Mouse (Mus musculus): ENCODE data around the gene H2-Q7.
"Not testable (repeated sequence)": the region's sequence is repeated elsewhere in the genome, so short reads cannot be mapped to it uniquely, and the experiment has no call there.

The H2-Q7 gene

GRCm38 (mm10) chr17:35438885-35439284, at the start of gene H2-Q7:
H2-Q7 (plus strand) TSS chr17:35439155.
- peak; percentile 63 for DNase-seq

GRCm38 (mm10) chr17:35389796-35390195, 49.2 kb upstream of the H2-Q7 start:
- DNase-seq: peak; percentile 32

DNA sequence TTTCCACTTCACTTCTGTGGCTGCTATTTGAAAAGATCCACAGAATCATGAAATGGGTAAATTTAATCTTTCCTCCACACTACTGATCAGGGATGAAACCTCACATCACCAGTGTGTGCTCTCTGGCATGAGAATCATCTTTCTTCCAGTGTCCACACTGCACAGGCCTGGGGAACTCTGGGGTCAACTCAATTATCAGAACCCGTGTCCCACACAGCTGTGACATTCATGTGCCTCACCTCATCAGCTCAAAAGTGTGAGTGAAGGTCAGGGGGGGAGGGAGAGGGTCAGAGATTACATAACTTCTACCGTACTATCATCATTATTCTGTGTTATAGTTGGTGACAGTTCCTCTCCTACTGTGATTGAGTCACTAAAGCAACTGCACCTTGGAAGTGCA, 46.3 kb upstream of the H2-Q7 start:
- DNase-seq: not testable (repeated sequence)

- not testable (repeated sequence) for DNase-seq
Observed at GRCm38 (mm10) chr17:35393864-35394800, 44.8 kb upstream of the H2-Q7 start.

GRCm38 (mm10) chr17:35396956-35397355, 42.0 kb upstream of the H2-Q7 start:
- not testable (repeated sequence) for DNase-seq

GRCm38 (mm10) chr17:35413057-35413456, 25.9 kb upstream of the H2-Q7 start:
- DNase-seq: not testable (repeated sequence)

DNA sequence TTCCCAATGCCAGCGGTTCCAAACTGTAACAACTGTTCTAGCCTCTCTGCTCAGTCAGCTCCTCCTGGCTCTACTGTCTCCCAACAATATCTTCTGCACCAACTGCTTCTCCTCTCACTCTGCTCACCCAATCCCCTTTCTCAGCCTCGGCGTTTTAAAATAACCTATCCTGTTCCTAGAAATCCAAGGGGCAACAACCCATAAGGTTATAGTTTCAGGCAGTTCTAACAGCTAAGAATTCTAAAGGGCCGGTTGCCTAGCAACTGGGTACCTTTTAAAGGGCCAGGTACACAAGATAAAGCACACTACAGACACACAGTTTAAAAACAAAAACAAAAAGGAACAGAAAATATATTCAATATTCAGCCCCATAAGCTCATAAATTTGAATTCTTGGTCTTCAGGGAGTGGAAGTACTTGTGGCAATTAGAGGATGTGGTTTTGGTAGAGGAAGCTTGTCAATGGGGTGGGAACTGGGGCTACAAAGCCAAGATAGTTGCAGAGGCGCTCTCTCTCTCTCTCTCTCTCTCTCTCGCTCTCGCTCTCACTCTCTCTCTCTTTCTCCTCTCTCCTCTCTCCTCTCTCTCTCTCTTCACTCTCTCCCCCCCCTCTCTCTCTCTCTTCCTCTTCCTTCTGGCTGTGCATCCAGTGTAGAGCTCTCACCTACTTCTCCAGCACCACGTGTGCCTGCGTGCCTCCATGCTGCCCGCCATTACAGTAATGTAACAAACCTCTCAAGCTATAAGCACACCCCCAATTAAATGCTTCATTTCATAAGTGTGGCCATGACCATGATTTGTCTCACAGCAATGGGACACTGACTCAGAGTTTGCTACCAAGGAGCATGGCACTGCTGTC, 23.5 kb upstream of the H2-Q7 start:
- not testable (repeated sequence) for DNase-seq

DNA sequence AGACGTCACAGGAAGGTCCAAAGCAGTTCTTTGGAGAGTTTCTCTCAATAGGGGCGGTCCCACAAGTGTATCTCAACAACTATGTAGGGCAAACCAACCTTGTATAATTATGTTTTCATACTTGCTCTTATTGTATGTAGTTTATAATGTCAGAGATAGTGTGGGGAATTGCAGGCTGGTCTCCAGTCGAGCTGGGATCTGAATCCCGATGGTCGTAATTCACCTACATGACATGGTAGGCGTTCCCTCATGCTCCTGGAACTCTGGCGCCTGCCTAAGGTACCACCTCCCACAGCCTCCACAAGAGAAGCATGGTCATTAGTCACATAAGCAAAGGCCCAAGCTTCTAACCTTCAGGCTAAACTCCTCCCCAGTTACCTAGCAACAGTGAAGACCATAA, 20.2 kb upstream of the H2-Q7 start:
- DNase-seq: no peak

DNA sequence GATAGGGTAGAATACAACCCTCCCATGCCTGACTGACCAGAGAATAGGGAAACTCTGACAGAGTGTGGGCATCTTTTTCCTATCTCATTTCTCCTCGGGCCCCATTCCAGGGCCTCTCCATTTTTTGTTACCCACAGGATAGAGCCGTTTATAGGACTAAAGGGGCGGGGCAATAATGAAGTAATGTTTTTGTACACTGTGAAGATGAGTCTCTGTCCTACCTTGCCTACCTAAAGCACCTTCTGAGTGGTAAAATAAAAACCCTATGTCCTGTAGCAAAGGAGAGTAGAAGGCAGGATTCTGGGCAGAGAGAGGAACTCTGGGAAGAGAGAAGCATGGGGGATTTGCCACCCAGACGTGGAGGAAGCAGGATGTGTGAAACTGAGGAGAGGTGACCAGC, 19.4 kb upstream of the H2-Q7 start:
- not testable (repeated sequence) for DNase-seq

DNA sequence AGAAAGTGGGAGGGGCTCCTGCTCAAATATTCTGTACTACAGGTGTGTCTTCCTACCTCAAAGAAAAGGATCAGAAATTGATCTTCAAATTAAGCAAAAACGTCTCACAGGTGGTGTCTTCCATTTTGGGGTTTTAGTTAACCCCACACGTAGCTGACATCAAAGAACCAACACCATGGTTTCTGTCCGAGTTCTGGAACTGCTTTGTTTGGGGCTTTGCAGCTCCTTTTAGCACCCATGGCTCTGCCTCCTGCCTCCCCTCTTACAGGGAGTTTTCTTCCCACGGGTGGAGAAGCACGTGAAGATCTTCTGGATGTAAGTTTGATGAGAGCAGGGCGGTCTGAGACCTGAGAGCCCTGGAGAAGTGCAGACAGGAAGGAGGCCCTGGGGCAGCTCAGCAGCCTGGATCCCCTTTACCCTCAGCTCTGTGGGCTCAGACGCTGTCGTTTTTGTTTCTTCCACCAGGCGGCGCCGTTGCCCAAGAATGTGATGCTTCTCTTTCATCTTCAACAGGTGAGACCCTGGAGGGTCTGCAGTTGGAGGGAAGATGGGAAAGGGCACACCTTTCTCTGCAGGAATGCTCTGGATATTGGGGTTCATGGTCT, 18.6 kb upstream of the H2-Q7 start:
- peak; percentile 12 for DNase-seq

GRCm38 (mm10) chr17:35421331-35421730, 17.6 kb upstream of the H2-Q7 start:
- DNase-seq: not testable (repeated sequence)

- DNase-seq: not testable (repeated sequence)
Observed at GRCm38 (mm10) chr17:35422360-35422759, 16.6 kb upstream of the H2-Q7 start.

GRCm38 (mm10) chr17:35423131-35423810, 15.7 kb upstream of the H2-Q7 start:
- not testable (repeated sequence) for DNase-seq

GRCm38 (mm10) chr17:35424106-35424505, 14.8 kb upstream of the H2-Q7 start:
- not testable (repeated sequence) for DNase-seq

DNA sequence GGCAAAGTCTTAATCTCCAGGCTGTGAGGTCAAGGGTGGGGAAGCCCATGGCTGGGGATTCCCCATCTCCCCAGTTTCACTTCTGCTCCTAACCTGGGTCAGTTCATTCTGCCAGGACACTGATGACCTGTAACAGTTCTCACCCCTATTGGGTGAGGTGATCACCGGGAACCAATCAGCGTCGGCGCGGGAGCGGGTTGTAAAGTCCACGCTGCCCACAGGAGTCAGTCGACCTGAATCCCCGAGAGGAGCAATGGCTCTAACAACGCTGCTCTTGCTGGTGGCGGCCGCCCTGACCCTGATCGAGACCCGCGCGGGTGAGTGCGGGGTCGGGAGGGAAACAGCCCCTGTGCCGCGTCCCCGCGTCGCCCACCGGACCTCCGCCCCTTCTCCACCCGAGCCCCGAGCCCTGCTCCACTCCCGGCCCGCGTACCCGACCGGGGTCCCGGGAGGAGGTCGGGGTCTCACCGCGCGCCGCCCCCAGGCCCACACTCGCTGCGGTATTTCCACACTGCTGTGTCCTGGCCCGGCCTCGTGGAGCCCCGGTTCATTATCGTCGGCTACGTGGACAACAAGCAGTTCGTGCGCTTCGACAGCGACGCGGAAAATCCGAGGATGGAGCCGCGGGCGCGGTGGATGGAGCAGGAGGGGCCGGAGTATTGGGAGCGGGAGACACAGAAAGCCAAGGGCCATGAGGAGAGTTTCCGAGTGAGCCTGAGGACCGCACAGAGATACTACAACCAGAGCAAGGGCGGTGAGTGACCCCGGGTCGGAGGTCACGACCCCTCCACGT, 14.1 kb upstream of the H2-Q7 start, which contains the start of gene H2-Q6:
TSS of gene H2-Q6 (plus strand) at position 227 of the 793 bp plus-strand sequence.
- DNase-seq: peak; percentile 24

- not testable (repeated sequence) for DNase-seq
Observed at GRCm38 (mm10) chr17:35425474-35425873, 13.5 kb upstream of the H2-Q7 start.

GRCm38 (mm10) chr17:35428883-35429282, 10.1 kb upstream of the H2-Q7 start:
- not testable (repeated sequence) for DNase-seq

DNA sequence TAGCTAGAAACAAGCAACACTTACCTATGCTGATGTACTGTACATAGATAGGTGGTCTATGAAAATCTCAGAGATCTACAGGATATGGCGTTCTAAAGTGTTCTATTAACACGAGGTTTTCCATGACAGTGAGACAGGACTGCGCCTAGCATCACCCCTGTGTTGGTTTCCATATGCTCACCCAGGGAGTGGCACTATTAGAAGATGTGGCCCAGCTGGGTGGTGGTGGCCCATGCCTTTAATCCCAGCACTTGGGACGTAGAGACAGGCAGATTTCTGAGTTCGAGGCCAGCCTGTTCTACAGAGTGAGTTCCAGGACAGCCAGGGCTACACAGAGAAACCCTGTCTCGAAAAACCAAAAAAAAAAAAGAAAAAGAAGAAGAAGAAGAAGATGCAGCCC, 8.3 kb upstream of the H2-Q7 start:
- DNase-seq: not testable (repeated sequence)

DNA sequence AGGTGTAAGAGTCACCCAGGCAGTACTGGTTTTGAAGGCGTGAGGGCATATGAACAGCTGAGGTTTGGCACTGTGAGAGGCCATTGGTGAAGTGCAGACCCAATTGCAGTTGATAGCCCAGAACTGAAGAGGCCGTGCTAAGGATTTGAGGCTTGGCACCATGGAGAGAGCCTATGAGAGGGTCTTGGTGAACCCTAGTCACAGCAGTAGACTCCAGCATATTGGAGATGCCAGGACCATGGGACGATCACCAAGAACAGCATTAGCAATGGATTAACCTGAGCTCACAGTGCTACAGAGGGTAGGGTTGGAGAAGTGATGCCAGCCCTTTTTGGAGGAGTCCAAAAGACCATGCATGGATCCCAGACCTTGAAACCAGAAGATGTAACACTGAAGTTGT, 6.8 kb upstream of the H2-Q7 start:
- not testable (repeated sequence) for DNase-seq

DNA sequence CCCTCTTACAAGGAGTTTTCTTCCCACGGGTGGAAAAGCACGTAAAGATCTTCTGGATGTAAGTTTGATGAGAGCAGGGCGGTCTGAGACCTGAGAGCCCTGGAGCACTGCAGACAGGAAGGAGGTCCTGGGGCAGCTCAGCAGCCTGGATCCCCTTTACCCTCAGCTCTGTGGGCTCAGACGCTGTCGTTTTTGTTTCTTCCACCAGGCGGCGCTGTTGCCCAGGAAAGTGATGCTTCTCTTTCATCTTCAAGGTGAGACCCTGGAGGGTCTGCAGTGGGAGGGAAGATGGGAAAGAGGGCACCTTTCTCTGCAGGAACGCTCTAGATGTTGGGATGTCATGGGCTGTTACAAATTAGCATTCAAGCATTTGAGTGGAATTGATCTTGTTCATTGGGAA, 4.1 kb upstream of the H2-Q7 start:
- not testable (repeated sequence) for DNase-seq

- DNase-seq: not testable (repeated sequence)
Observed at GRCm38 (mm10) chr17:35435577-35435976, 3.4 kb upstream of the H2-Q7 start.
